Mouse (Mus musculus) heart, postnatal 0 days (tissue): ENCODE results near the gene Uba2.

Experiments used
- CTCF ChIP-seq: IDR thresholded peaks from 2 replicates; pipeline ENCODE4 v1.5.1; 2016; ENCODE audit warnings: antibody characterized with exemption, control low read depth, low read depth
- EP300 ChIP-seq: IDR thresholded peaks from 2 replicates; pipeline ENCODE4 v1.6.1; 2016; ENCODE audit warnings: antibody characterized with exemption, low read depth

DNA sequence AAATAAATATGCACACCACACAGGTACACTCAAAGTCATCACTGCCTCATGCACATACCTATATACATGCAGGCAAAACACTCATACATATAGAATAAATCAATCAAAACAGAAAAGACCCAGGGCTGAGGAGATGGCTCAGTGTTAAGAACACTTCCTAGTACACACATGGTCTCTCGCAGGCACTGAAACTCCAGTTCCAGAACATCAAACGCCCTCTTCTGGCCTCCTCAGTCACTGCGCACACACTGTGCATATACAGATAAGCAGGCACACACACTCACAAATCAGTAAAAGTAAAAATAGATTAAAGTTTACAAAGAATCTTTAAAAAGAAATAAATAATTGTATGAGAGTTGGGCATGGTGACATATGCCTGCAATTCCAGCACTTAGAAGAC, 43.1 kb downstream of the Uba2 start:
- TF ChIP-seq CTCF (no peak), EP300 (no peak)
